Mouse (Mus musculus): ENCODE measurements around the gene Fgfr2. TPM values are rescaled to one million over a fixed set of nuclear protein-coding genes. Genes with fewer than 3 reads are reported as not detected.

Gene Fgfr2
- polyA plus RNA-seq, 1 experiment from 2014 or later, result 110 TPM

DNA sequence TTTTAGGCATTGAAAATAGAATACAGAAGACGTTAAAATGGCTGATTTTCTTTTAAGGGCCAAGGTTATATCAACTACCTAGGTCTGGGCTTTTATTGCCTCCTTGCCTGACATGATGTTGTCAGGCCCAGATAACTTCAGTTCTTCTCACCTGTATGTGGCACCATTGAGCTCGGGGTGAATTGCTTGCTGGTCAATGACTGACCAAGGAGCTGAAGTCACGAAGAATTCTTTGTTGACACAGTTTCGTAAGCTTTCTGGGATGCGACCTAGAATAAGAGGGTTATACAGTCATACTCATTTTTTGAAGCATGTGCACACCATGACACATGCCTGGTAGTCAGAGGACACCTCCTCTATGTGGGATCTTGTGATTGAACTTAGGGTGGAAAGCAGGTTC is 133.3 kb downstream of the Fgfr2 start:
- peaks cover 23% of the 10 kb centered on the region; the same call in 1 of the 2 replicates for H3K36me3 ChIP-seq (ENCODE audit: insufficient read depth, low read length)
- H3K4me2 ChIP-seq (replicated peaks; ENCODE audit: low read depth, low read length), result no peak overlapping the region
- H3K9me3 ChIP-seq (ENCODE audit: low read length), result no peaks in the 10 kb centered on the region
- 60% methylated on average over 5 of the region's 5 CpGs for WGBS
- DNase-seq (ENCODE audit: low spot score) (peak; percentile 13), ATAC-seq (0 out of 2 replicates have a peak, but pooled peaks have one; percentile 14)
- no peaks in the 10 kb centered on the region for H3K4me1 ChIP-seq (ENCODE audit: insufficient read depth, low read depth, low read length)
- no peak overlapping the region for H3K4me3 ChIP-seq (ENCODE audit: low read depth, low read length)
- TF ChIP-seq EP300 (IDR thresholded peaks at IDR 0.05) (no peak), CTCF (IDR thresholded peaks at IDR 0.05) (no peak)
- no peak overlapping the region for H3K27ac ChIP-seq (ENCODE audit: low read length)
- no peak overlapping the region for H3K9ac ChIP-seq (replicated peaks; ENCODE audit: low read depth)
- H3K27me3 ChIP-seq (replicated peaks; ENCODE audit: insufficient read depth, low read length), result no peaks in the 10 kb centered on the region

- no peaks in the 10 kb centered on the region for H3K4me1 ChIP-seq (ENCODE audit: insufficient read depth, low read depth, low read length)
- no peaks in the 10 kb centered on the region for H3K9me3 ChIP-seq (ENCODE audit: low read length)
- H3K36me3 ChIP-seq (ENCODE audit: insufficient read depth, low read length), result peaks cover 16% of the 10 kb centered on the region; the same call in 1 of the 2 replicates
- no peak overlapping the region for H3K27ac ChIP-seq (ENCODE audit: low read length)
- TF ChIP-seq CTCF (IDR thresholded peaks at IDR 0.05), result no peak
- TF ChIP-seq EP300 (IDR thresholded peaks at IDR 0.05), result no peak
- no peak overlapping the region for H3K4me3 ChIP-seq (ENCODE audit: low read depth, low read length)
- H3K27me3 ChIP-seq (replicated peaks; ENCODE audit: insufficient read depth, low read length), result no peaks in the 10 kb centered on the region
- 38% methylated on average over 3 of the region's 3 CpGs for WGBS
- no peak for ATAC-seq
- no peak overlapping the region for H3K9ac ChIP-seq (replicated peaks; ENCODE audit: low read depth)
- no peak overlapping the region for H3K4me2 ChIP-seq (replicated peaks; ENCODE audit: low read depth, low read length)
- DNase-seq (ENCODE audit: low spot score), result no peak
These were observed 140.5 kb downstream of the Fgfr2 start for GRCm38 (mm10) chr7:132982639-132983038.

DNA sequence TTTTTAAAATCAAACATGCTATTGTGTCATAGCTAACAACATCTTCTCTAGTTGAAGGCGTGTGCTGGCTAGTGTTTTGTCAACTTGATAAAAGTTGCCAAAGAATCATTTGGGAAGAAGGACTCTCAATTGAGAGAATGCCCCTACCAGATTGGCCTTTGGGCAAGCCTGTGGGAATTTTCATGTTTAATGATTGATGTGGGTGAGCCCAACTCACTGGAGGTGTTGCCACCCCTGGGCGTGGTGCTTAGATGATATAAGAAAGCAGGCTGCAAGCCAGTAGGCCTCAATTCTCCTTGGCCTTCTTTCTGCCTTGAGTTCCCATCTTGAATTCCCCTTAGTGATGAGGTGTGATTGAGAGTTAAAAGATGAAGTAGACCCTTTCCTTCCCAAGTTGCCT is 145.2 kb downstream of the Fgfr2 start:
- no peaks in the 10 kb centered on the region for H3K27me3 ChIP-seq (replicated peaks; ENCODE audit: insufficient read depth, low read length)
- H3K4me2 ChIP-seq (replicated peaks; ENCODE audit: low read depth, low read length), result no peak overlapping the region
- no peak overlapping the region for H3K4me3 ChIP-seq (ENCODE audit: low read depth, low read length)
- ATAC-seq (no peak), DNase-seq (ENCODE audit: low spot score) (no peak)
- H3K9ac ChIP-seq (replicated peaks; ENCODE audit: low read depth), result no peak overlapping the region
- no peak overlapping the region for H3K27ac ChIP-seq (ENCODE audit: low read length)
- WGBS, result 94% methylated on average over 2 of the region's 2 CpGs
- H3K4me1 ChIP-seq (ENCODE audit: insufficient read depth, low read depth, low read length), result no peaks in the 10 kb centered on the region
- TF ChIP-seq EP300 (IDR thresholded peaks at IDR 0.05), result no peak
- no peak for TF ChIP-seq CTCF (IDR thresholded peaks at IDR 0.05)
- H3K36me3 ChIP-seq (ENCODE audit: insufficient read depth, low read length), result peaks cover 6% of the 10 kb centered on the region; the same call in 1 of the 2 replicates
- no peaks in the 10 kb centered on the region for H3K9me3 ChIP-seq (ENCODE audit: low read length)

- no peak overlapping the region for H3K4me2 ChIP-seq (replicated peaks; ENCODE audit: low read depth, low read length)
- H3K36me3 ChIP-seq (ENCODE audit: insufficient read depth, low read length), result peaks cover 6% of the 10 kb centered on the region; the same call in 1 of the 2 replicates
These were observed 147.1 kb downstream of the Fgfr2 start for GRCm38 (mm10) chr7:132976079-132976478.

GRCm38 (mm10) chr7:132972079-132972478 is 151.1 kb downstream of the Fgfr2 start:
- no peak overlapping the region for H3K9ac ChIP-seq (replicated peaks; ENCODE audit: low read depth)
- H3K9me3 ChIP-seq (ENCODE audit: low read length), result no peaks in the 10 kb centered on the region
- no peak overlapping the region for H3K4me3 ChIP-seq (ENCODE audit: low read depth, low read length)
- H3K27me3 ChIP-seq (replicated peaks; ENCODE audit: insufficient read depth, low read length), result no peaks in the 10 kb centered on the region
- WGBS, result 95% methylated on average over 2 of the region's 2 CpGs
- H3K36me3 ChIP-seq (ENCODE audit: insufficient read depth, low read length), result peaks cover 9% of the 10 kb centered on the region; the same call in 1 of the 2 replicates
- H3K4me2 ChIP-seq (replicated peaks; ENCODE audit: low read depth, low read length), result no peak overlapping the region
- no peak overlapping the region for H3K27ac ChIP-seq (ENCODE audit: low read length)
- TF ChIP-seq CTCF (IDR thresholded peaks at IDR 0.05) (peak; percentile 40), EP300 (IDR thresholded peaks at IDR 0.05) (no peak)
- H3K4me1 ChIP-seq (ENCODE audit: insufficient read depth, low read depth, low read length), result no peaks in the 10 kb centered on the region
- DNase-seq (ENCODE audit: low spot score) (peak; percentile 31), ATAC-seq (no peak)

More at GRCm38 (mm10) chr7:132976079-132976478, 147.1 kb downstream of the Fgfr2 start:
- 83% methylated on average over 2 of the region's 2 CpGs for WGBS
- ATAC-seq, result no peak
- no peak overlapping the region for H3K4me3 ChIP-seq (ENCODE audit: low read depth, low read length)
- H3K4me1 ChIP-seq (ENCODE audit: insufficient read depth, low read depth, low read length), result no peaks in the 10 kb centered on the region
- H3K9me3 ChIP-seq (ENCODE audit: low read length), result no peaks in the 10 kb centered on the region
- no peak for TF ChIP-seq EP300 (IDR thresholded peaks at IDR 0.05)
- no peak for TF ChIP-seq CTCF (IDR thresholded peaks at IDR 0.05)
- no peak overlapping the region for H3K9ac ChIP-seq (replicated peaks; ENCODE audit: low read depth)
- no peak for DNase-seq (ENCODE audit: low spot score)
- H3K27me3 ChIP-seq (replicated peaks; ENCODE audit: insufficient read depth, low read length), result no peaks in the 10 kb centered on the region
- no peak overlapping the region for H3K27ac ChIP-seq (ENCODE audit: low read length)

GRCm38 (mm10) chr7:132965707-132966106 is 157.4 kb downstream of the Fgfr2 start:
- Histone ChIP-seq H3K27me3 (replicated peaks; ENCODE audit: insufficient read depth, low read length) (no peaks in the 10 kb centered on the region), H3K4me2 (replicated peaks; ENCODE audit: low read depth, low read length) (no peak overlapping the region), H3K9me3 (ENCODE audit: low read length) (no peaks in the 10 kb centered on the region), H3K36me3 (ENCODE audit: insufficient read depth, low read length) (0 out of 2 replicates have a peak, but pooled peaks cover 3% of the 10 kb centered on the region), H3K4me3 (ENCODE audit: low read depth, low read length) (no peak overlapping the region), H3K27ac (ENCODE audit: low read length) (no peak overlapping the region), H3K9ac (replicated peaks; ENCODE audit: low read depth) (no peak overlapping the region), H3K4me1 (ENCODE audit: insufficient read depth, low read depth, low read length) (no peaks in the 10 kb centered on the region)
- WGBS, result 68% methylated on average over 2 of the region's 2 CpGs
- ATAC-seq (no peak), DNase-seq (ENCODE audit: low spot score) (peak; percentile 21)
- peak; percentile 25 for TF ChIP-seq CTCF (IDR thresholded peaks at IDR 0.05)
- TF ChIP-seq EP300 (IDR thresholded peaks at IDR 0.05), result no peak

DNA sequence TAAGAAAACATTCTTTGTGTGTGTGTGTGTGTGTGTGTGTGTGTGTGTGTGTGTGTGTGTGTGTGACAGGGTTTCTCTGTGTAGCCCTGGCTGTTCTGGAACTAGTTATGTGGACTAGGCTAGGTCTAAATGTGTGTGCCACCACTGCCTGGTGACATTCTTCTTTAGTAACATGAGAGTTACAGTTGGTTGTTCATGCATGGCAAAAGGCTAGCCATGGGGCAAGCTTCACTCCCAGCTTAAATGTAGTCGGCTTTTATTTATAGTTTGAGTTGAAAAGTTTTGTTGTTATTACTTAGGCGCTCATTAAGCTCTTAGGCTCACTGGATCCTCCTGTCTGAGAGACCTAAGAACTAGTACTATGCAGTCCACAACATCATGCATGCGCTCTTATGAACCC is 158.8 kb downstream of the Fgfr2 start:
- no peak for ATAC-seq
- no peak overlapping the region for H3K4me2 ChIP-seq (replicated peaks; ENCODE audit: low read depth, low read length)
- TF ChIP-seq CTCF (IDR thresholded peaks at IDR 0.05) (no peak), EP300 (IDR thresholded peaks at IDR 0.05) (no peak)
- H3K27me3 ChIP-seq (replicated peaks; ENCODE audit: insufficient read depth, low read length), result no peaks in the 10 kb centered on the region
- 0 out of 2 replicates have a peak, but pooled peaks cover 3% of the 10 kb centered on the region for H3K36me3 ChIP-seq (ENCODE audit: insufficient read depth, low read length)
- no peaks in the 10 kb centered on the region for H3K9me3 ChIP-seq (ENCODE audit: low read length)
- no peak overlapping the region for H3K27ac ChIP-seq (ENCODE audit: low read length)
- no peaks in the 10 kb centered on the region for H3K4me1 ChIP-seq (ENCODE audit: insufficient read depth, low read depth, low read length)
- no peak for DNase-seq (ENCODE audit: low spot score)
- H3K9ac ChIP-seq (replicated peaks; ENCODE audit: low read depth), result no peak overlapping the region
- H3K4me3 ChIP-seq (ENCODE audit: low read depth, low read length), result no peak overlapping the region
- 83% methylated on average over 3 of the region's 3 CpGs for WGBS
